Mouse (Mus musculus) urinary bladder, postnatal 36 days (tissue): ENCODE measurements around the gene Eif4e2.

Source experiments
- DNase-seq, 2 experiments: peaks; one replicate each; pipeline ENCODE4 v3.0.0; 2022; ENCODE audit warnings: low spot score in 2 of 2, mixed read lengths in 1 of 2

Eif4e2 gene

DNA sequence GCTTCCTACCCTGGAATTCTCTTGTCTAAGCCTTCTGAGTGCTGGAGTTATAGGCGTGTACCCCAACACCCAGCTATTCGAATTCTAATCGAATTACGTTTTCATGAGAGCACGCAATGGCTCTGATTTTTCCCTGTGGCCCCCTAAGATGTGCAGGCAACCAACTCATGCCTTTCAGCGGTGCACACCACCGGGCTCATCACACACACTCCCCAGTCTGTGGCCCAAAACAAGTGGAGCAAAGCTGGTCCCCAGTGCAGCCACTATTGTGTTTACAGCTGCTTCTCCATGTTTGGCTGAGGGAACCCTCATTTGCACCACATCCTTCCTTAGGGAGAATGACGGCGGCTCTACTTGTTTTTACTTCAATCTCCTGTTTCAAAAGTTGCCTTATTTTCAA, 49.5 kb downstream of the Eif4e2 start:
- DNase-seq, result no peak

DNA sequence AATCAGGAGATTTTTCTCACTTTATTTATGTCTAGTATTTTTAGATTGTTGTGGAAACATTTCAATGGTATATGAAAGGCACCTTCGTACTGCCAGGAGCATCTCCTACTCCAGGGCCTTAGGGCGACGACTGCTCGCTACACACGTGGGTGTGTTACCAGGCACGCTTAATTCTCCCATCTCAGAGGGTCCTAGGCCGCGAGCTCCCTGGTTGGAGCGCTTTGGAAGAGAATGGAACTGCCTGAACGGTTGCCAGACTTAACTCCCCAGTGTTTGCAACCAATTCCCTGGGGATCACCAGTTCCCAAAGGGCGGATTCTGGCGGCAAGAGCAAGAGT, 50.1 kb downstream of the Eif4e2 start:
- no peak for DNase-seq

DNA sequence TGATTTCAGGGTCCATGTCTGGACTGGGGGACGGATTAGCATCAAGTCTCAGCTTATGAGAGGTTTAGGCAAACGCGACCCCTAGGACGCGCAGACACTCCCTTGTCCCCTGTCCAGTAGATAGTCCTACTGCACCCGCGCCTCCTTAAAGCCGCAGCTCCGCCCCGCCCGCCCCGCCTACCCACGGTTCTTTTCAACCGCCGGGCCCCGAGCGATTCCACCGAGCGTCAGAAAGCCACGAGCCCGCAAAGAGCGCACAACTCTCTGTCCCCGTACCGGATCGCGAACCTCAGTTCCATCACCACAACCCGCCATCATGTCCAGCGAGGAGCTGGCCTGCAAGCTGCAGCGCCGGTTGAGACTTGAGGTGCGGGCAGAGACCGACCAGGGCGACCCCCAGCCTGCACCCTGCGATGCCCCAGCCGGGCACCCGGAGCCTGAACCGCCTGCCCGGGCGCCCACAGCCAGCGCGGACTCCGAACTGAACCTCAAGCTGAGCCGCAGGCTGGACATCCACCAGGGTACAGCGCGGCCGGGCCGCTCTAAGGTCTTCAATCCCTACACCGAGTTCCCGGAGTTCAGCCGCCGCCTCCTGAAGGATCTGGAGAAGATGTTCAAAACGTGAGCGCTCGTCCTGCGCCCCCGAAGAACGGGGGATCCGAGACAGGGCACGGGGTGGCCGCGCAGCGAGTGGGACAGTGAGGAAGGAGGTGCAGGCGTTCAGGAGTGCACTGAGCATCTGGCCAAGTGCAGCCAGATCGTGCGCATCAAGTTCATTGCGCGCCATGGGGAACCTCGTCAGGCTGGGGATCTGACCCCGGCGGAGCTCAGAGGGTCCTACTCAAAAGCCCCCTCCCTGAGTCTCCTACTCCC, 50.7 kb downstream of the Eif4e2 start, which contains the start of gene Efhd1:
Efhd1 (plus strand) TSS at position 230 of the 873 bp plus-strand sequence.
- peak; percentile 5 to 31 for DNase-seq

DNA sequence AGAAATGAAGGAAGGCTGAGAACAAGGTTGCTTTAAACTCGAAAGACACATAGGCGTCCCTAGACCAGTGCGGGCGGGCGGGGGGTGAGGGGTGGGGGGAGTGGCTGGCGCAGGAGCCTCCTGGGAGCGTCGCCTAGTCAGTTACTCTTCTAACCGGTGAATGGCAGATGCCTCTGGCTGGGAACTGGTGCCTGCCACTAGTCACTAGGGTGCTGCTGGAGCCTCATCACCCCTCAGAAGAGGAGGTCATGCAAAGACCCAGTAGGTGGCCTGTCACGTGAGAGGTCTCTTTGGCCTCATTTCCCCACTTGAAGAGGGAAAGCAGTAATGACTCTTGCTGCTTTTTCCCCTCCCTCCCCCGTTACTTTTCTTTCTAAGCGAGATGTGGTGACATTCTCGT, 51.5 kb downstream of the Eif4e2 start:
- no peak for DNase-seq

DNA sequence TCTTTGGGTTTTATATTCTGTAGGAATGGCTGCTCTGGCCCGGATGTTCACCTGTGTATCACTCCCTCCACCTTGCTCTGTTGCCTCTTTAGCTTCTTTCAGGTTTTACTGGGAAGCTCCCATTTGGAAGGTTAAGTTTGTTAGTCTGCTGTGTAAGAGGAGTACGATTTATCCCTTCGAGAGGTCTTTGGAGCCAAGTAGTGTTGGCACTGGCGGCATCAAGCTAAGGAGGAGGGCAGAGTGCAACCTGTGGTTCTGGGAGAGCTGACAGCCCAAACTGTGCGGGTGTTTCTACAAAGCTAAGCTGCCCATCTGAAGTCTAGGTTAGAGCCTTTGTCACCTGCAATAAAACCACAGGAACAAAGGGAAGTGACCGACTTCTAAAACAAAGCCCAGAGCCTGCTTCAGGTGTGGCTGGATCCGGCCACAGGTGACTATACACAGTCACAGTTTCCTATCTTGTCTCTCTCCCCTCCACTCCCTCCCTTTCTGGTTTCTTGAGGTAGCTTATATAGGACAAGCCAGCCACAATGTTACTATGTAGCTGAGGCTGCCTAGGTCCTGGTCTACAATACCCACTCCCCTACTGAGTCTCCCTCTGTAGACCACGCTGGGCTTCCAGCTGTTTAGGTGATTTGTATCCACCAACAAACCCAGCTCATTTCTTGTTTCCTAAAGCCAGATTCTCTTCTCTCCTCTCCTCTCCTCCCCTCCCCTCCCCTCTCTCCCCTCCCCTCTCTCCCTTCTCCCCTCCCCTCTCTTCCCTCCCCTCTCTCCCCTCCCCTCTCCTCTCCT, 52.8 kb downstream of the Eif4e2 start:
- no peak for DNase-seq

DNA sequence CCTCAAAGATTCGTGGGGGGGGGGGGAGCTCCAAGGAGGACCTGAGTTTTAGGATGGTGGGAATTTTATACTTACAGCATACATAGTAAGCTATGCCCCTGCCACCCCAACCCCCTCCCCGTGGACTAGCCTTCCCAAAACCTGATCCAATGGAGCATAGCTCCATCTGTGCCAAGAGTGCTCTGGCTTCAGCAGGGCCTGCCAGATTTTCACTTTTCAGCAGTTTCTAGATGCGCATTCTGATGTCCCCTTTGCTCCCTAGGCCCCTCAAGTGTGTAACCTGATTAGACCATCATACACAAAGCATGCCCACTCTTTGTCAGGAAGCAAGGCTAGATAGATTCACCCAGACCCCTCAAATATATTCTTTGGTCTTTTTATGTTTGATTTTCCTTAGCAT, 56.5 kb downstream of the Eif4e2 start:
- DNase-seq, result no peak

DNA sequence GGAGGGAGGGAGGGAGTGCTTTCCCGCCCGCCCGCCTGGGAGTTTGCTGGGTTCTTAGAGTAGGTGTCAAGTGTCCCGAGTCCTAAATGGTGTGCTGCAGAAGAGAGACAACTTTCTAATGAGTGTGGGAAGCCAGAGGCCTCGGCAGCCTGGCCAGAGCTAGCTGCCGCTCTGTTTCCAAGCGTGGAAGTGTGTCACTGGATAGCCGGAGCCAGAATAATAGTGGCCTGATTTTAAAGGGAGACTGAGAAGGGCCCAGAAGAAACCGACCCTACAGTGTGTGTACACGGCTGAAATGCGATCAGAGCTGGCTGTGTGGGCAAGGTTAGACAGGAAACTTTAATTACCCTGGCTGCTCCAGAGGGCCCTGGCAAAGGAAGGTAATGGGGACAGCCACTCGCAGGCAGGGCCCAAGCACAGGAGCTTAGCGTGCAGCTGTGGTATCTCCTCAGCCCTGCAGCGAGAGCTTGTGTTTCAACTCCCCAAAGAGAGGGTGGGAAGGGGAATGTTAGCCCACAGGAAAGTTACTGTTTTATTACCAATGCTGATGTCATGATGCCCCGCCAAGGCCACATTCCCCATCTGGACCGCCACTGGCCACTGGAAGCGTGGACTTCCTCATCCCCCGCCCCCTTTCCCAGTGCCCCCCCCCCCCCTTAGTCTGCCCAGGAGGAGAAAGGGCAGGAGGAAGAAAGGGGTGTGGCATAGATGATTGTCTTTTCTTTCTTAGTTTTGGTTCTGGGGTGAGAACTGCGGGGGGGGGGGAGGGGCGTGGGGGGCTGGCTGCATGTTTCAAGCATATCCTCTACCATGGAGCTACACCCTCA, 57.1 kb downstream of the Eif4e2 start:
- DNase-seq, result no peak

DNA sequence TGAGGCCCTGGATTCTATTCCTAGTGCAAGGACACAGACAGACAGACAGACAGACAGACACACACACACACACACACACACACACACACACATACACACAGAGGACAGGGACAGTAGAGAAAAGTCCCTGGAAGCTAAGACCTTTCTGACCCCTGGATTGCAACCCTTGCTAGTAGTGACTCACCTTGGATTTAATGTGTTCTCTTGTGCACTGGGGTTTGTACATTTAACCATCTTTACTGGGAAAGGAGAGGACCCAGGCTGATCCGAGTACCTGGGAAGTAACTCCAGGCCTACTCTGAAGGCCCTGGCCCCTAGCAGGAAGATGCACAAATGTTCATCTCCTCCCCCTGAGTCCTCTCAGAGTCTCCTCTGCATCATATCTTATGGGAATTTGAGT, 57.9 kb downstream of the Eif4e2 start:
- no peak for DNase-seq

DNA sequence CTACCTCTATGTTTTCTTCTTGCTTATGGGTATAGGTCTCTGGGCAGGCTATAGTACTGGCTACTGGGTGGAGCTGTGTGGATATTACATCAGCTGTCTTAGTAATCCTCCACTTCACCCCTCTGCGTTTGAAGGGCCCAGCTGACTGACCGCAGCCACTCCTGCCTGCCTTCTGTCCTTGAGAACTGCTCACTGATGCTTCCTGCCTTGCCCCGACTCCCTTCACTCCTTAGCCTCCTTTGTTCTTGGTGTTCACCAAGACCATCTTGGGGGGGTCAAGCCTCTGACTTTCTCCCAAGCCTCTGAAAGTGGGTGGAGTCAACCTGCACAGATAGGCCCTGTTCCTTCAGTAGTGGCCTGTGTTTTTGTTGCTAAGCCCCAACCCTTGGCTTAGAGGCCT, 58.7 kb downstream of the Eif4e2 start:
- DNase-seq, result no peak

DNA sequence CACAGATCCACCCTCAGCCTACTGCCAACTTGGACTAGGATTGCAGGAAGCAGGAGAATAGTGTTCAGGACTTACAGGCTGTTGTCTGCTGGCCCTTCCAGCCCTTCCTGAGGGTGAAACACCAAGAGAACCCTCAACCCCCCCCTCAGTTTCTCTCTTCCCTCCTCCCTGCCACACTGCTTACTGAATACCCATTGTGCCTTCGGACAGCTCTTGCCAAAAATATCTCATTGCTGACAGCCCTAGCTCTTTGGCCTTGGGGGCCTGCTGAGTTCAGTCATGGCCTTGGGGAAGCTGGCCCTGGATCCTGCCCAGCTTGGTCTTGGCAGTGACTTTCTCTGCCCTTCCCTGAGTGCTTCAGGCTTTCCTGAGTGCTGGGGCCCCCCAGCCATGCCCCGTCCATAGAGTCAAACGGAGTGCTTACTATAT, 59.8 kb downstream of the Eif4e2 start:
- DNase-seq, result no peak

DNA sequence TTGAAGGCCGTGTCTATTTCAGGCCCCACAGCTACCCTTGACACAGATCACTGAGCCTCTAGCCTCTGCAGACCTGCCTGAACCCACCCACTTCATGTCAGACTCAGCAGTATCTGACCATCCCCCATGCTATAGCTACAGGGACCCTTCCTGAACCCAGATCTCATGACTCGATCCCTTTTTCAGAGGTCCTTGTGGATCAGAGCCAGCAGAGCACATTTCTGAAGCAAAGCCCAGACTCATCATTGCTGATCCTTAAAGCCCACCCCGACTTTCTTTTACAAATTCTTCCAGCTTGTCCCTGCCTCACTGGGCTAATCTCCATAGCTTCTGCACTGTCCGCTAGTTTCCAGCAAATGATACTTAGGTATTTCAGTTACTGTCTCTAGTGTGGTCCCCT, 60.4 kb downstream of the Eif4e2 start:
- DNase-seq, result no peak

DNA sequence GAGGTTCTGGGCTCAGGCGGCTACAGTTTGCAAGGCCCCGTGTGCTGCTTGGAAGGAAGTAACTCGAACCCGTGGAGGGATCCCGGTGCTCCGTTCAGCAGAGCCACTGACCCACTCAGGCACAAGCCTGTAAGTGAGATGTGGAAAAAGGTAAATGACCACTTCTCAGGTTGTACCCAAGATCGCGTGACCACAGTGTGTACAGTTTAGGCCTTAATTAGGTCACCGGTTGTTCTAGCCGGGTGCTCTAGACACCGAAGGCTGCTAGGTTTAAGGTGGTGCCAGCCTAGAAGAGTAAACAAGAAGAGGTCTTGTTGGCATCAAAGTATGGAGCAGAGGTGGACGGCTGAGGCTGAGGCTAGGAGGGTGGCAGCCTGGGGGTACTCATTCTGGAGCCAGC, 61.4 kb downstream of the Eif4e2 start:
- DNase-seq, result no peak

DNA sequence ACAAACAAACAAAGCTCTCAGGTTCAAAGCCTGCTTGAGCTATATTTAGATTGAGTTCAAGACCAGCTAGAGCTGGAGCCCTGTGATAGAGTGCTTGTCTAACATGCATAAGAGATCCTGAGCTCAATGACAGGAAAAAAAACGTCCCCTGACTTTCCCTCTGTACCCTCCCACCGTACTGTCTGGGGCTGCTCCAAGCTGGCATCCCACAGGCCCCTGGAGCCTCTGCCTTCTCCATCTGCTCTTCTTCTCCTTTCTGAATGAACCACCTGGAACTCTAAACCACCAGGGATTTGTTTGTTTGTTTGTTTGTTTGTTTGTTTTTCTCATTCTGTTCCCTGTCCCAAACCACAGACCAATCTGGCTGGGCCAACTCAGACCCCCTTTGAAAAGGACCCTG, 62.3 kb downstream of the Eif4e2 start:
- no peak for DNase-seq

DNA sequence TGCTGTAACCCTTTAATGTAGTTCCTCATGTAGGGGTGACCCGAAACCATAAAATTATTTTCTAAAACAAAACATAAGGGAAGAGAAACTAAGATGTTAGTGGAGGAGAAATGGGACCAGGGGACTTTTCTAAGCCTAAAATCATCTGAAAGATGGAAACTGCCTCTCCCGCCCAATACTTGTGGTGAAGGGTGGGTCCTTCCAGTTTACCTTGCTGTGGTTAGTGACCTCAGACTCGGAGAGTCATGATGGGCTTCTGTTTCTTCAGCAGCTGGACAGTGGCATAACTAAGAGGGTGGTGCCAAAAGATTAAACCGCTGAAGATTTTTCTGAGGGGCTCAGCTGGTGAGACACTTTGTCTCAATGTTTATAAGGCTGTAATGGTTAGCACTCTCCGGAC, 66.6 kb downstream of the Eif4e2 start:
- DNase-seq, result no peak

DNA sequence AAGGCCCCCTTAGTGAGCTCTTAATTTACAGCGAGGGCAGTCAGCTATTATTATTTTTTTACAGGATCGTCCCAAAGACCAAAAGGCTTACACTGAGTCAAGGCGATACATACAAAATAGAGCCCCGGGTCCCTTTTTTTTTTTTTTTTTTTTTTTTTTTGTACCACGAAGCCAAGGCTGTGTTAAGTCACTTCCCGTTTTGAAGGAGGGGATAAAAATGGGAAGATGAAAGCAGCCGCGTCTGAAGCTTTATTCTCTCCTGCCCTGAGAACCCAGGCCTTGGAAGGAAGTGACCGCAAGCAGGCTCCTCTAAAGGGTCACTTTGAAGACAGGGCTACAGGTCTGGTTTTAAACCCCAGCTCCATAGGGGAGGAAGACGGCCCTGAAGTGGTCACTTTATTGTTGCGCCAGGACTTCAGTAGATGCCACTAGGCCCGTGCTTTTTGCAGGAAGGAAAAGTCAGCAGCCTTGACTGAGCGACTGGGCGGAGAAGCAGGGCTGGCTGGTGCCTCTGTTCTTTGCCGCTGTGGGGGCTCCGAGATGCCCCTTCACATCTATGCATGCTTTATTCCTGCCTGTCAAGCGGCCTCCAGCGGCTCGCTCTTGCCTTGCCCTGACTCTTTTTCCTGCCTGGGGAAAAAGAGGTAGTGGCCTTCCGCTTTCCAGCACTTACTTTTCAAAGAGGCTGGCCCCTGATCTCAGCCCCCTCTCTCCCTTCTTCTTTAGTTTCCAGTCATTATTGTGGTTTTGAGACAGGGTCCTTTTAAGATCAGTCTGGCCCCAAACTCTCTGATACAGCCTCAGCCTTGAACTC, 68.1 kb downstream of the Eif4e2 start:
- DNase-seq, result no peak

DNA sequence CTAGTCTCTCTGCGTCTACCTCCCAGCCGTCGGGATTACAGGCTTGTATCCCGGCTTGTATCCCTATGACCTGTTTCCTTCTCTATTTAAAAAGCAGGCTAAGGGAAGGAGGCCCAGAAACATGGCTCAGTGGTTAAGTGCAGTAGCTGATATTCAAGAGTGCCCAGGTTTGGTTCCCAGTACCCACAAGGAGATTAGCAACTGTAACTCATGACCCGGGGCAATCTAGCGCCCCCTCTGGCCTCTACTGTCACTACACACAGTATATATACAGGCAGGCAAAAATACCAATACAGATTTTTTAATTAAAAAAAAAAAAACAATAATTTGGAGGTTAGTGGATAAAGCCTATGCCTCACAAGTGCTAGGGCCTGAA, 68.7 kb downstream of the Eif4e2 start:
- DNase-seq, result no peak

DNA sequence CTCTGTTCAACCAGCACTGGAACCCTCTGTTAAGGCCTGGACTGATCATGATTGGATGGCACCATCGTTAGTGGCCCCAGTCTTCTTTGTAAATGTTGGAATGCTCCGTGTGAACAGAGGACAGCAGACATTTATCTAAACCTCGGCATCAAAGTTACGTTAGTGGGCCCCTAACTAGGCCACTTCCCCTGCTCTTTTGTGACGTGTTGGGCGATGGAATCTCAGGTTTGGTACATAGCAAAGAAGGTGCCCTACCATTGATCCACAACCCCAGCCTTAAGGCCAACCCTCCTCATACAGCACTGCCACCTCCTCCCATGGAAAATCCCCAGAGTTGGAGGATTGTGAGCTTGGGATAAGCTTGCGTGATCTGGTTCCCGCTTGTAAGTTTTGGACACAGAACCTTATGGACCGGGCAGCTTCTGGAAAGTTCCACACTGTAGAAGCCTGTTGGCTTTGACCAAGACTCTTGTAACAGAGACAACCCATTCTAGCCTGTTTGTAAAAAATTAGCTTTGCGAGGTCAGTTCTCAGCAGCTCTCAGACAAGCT, 69.8 kb downstream of the Eif4e2 start:
- DNase-seq, result no peak

DNA sequence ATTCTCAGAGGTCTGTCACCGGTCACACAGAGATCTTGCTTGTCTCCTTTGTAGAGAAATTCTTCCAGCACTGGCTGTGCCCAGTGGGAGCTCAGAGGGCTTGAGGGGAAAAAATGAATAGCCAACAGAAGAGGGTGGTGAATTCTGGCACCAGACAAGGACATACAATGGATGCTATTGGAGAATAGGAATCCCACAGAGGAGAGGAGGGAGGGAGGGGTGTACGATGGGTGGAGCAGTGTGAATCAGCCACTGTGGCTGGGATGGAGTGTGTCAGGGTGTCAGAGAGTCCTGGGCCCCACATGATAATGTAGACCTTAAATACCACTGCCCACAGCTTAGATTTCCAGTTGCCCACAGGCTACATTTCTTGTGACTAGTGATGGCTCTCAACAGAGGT, 73.4 kb downstream of the Eif4e2 start:
- DNase-seq, result no peak
